Mouse (Mus musculus): ENCODE measurements around the gene Ms4a15. TPM values are rescaled to one million over a fixed set of nuclear protein-coding genes. Genes with fewer than 3 reads are reported as not detected.

Gene Ms4a15
- total RNA-seq (2021) (not detected), polyA plus RNA-seq (2012; rRNA removed) (not detected in 2 replicates)
- long read RNA-seq: 0 reads

GRCm38 (mm10) chr19:10993150-10993549, at the start of gene Ms4a15:
TSS of gene Ms4a15 (minus strand) at chr19:10993250.
- no peak for DNase-seq

- DNase-seq: no peak
These were observed 44.5 kb upstream of the Ms4a15 start for GRCm38 (mm10) chr19:11037570-11037969.

GRCm38 (mm10) chr19:11022382-11022781, 29.3 kb upstream of the Ms4a15 start:
- no peak for DNase-seq

- DNase-seq: no peak
These were observed 24.8 kb upstream of the Ms4a15 start, which contains the start of gene Ms4a18 for GRCm38 (mm10) chr19:11017891-11018290. TSS of gene Ms4a18 (minus strand) at chr19:11018031.

GRCm38 (mm10) chr19:11017251-11017650, 24.2 kb upstream of the Ms4a15 start:
- DNase-seq: no peak

- DNase-seq: no peak
These were observed 22.9 kb upstream of the Ms4a15 start for GRCm38 (mm10) chr19:11015998-11016397.

- no peak for DNase-seq
These were observed 22.4 kb upstream of the Ms4a15 start for GRCm38 (mm10) chr19:11015468-11015867.

GRCm38 (mm10) chr19:10991911-10992310, 1.1 kb downstream of the Ms4a15 start:
- DNase-seq: no peak

GRCm38 (mm10) chr19:10990751-10991150, 2.3 kb downstream of the Ms4a15 start:
- no peak for DNase-seq

GRCm38 (mm10) chr19:10988563-10988962, 4.5 kb downstream of the Ms4a15 start:
- DNase-seq: no peak

- DNase-seq: peak; percentile 65
These were observed 7.2 kb downstream of the Ms4a15 start for GRCm38 (mm10) chr19:10985889-10986288.

GRCm38 (mm10) chr19:10984551-10984950, 8.5 kb downstream of the Ms4a15 start:
- no peak for DNase-seq

- DNase-seq: peak; percentile 65
These were observed 9.9 kb downstream of the Ms4a15 start for GRCm38 (mm10) chr19:10983146-10983545.

GRCm38 (mm10) chr19:10980210-10980609, 12.8 kb downstream of the Ms4a15 start:
- DNase-seq: no peak

GRCm38 (mm10) chr19:10979184-10980168, 13.6 kb downstream of the Ms4a15 start:
- DNase-seq: peak; percentile 76

GRCm38 (mm10) chr19:10976318-10976717, 16.7 kb downstream of the Ms4a15 start:
- peak; percentile 40 for DNase-seq

GRCm38 (mm10) chr19:10975187-10975586, 17.9 kb downstream of the Ms4a15 start:
- DNase-seq: no peak

- DNase-seq: no peak
These were observed 18.7 kb downstream of the Ms4a15 start, which contains the start of gene Ms4a10 for GRCm38 (mm10) chr19:10974238-10974865. TSS of gene Ms4a10 (minus strand) at chr19:10974670.

- no peak for DNase-seq
These were observed 19.9 kb downstream of the Ms4a15 start for GRCm38 (mm10) chr19:10973187-10973586.

- DNase-seq: no peak
These were observed 20.4 kb downstream of the Ms4a15 start for GRCm38 (mm10) chr19:10972660-10973059.

GRCm38 (mm10) chr19:10970457-10970856, 22.6 kb downstream of the Ms4a15 start:
- DNase-seq: no peak

- DNase-seq: peak; percentile 91
These were observed 24.5 kb downstream of the Ms4a15 start for GRCm38 (mm10) chr19:10968578-10968977.

- DNase-seq: peak; percentile 71
These were observed 27.3 kb downstream of the Ms4a15 start for GRCm38 (mm10) chr19:10965721-10966120.
